Mouse (Mus musculus) thymus, postnatal 25 days (tissue): ENCODE results near the gene Tmem30b.

Experiments
- DNase-seq: peaks from one replicate; pipeline ENCODE4 v3.0.0; 2022

Tmem30b gene

DNA sequence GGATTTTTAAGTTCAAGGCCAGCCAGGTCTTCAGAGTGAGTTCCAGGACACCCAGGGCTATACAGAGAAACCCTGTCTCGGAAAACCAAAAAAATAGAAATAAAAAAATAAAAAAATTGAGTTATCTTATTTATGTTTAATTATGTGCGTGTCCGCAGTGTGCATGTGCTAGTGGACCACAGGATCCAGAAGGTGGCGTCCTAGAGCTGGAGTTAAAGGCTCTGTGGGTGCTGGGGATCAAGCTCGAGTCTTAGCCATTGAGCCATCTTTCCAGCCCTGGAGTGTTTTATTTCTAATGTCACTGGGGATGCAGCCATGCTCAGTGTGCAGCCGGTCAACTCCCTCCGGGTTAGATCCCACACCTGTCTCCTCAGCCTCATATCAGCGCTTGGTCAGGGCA is 29.7 kb downstream of the Tmem30b start:
- no peak for DNase-seq

DNA sequence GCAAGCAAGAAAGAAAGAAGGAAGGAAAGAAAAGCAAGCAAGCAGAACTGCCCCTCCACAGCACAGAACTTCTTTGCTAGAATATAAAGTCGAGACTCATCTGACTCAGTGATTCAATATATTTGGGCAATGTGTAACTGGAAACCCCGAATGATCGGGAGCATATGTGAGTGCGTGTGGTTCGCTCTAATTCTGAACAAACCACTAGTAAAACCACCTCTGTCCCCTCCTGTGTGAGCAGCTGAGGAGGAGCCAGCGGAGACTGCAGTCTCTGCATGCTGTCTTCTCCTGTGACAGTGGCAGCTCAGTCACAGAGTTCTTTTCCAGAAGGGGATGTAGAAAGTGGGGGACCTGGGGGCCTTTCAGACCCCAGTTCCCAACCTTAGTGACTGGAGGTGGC is 31.5 kb downstream of the Tmem30b start:
- no peak for DNase-seq

DNA sequence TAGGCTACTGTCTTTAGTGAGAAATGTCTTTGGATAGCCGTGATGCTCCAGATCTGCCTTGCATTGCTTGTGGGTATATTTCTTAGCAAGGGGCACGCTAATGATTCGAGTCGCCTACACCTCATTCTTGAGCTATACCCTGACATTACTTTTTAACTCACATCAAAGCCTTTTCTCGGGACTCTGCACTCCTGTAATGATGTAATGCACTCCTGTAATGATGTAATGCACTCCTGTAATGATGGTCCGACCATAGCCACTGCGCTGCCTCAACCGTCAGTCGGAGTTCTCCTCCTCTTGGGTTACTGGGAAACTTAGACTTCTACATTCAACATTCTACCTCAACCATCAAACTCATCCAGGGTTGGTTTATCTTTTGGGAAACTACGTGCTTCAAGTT is 32.2 kb downstream of the Tmem30b start:
- no peak for DNase-seq

DNA sequence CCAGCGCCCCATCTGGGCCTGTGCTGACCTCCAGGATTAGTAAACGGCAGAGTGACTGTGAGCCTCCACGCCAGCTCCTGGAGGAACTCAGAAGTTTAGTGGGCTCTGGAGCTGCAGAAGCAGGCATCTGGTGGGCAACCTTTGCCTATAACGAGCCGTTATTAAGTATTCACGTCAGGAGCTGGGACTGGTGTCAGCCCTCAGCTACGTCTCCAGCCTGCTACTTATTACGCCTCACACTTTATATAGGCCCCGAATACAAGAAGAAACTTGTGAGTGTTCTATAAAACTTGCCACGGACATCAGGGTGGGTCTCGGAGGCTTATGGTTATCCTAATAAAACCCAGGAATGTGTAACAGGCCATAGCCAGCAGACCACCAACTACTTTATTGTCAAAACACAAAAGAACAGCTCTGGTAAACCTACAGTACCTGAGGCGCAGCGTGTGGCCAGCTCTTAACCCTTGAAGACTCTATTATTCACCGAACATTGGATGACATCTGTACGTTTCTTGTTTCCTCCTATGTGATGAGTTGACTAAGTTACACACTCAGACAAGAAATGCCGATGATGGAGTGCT is 34.6 kb downstream of the Tmem30b start:
- no peak for DNase-seq

DNA sequence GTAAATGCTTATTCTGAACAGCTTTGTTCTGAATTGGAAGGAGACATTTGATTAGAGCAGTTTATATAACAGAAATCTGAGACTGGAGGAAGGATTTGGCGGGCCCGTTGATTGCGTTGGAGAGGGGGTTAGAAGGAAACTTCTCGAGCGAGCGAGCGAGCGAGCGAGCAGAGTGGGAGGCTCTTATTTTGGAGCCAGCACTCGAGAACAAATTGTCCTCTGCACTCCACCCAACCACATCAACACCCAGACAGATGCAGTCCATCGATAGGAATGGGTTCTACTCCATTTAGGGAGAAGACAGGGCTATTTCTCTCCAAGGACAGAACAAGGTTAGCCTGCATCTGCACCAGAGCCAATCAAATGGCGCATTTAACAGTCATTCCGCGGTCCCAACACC is 39.1 kb downstream of the Tmem30b start:
- DNase-seq = no peak

DNA sequence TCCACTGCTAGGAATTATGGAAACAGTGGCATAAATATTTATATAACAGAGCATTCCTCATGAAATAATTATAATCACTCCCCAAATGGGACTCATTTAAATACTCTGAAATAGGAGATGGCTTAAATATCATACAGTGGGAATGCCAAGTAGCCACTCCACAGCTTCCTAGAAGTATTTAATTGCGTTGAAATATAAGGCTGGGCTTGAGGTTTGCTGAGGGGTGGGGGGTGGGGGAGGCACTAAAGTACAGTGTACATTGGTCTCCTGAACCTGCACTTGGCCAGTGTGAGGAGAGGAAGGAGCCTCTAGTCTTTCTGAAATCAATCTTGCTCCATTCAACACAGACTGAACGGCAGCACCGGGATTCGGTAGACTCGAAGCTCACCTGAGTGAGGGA is 39.5 kb downstream of the Tmem30b start:
- no peak for DNase-seq

DNA sequence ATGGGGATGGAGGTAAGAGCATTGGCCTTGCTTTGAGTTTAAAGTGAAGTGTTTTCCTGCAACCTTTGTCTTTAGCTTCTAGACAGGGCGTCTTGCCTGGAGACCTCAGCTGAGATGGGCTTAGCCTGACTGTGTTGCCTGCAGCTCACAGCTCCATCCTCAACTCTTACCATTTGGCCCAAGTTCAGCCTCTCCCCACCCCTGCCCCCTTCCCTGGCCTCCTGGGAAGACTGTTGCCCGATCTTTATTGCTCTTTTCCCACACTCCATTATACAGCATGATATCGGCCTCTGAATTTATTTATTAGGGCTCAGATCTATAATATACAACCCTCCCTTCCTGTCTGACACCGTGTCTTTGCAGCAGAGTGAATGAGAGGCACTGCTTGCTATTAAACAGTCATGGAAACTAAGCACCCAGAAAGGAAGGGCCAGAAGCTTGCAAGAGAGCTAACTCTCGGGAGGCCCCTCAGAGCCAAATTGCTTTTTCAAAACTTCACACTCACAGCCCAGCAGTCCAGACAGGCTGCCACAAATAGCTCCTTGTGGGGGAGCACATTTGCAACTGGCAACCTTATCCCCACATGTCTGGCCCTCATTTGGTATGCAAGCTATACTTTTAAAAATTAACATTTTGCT is 45.4 kb downstream of the Tmem30b start:
- no peak for DNase-seq

DNA sequence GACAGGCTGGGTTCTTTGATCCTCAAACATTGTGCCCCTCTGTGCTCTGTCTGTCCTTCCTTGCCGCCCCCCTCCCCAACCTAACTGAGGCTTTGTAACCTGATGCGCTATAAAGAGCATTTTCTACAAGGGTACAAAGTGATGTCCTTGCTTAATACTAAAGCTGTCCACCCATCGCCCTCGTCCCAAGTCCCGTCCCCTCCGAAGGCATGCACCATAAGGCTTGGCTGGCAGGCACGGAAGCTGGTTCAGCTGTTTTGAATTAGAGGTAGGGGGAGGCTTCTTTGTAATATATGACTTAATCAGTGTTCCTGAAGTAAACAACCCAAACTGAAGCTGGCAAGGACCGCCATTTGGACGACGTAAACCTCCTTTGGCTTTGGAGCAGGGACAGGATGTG is 51.0 kb downstream of the Tmem30b start:
- DNase-seq = no peak

DNA sequence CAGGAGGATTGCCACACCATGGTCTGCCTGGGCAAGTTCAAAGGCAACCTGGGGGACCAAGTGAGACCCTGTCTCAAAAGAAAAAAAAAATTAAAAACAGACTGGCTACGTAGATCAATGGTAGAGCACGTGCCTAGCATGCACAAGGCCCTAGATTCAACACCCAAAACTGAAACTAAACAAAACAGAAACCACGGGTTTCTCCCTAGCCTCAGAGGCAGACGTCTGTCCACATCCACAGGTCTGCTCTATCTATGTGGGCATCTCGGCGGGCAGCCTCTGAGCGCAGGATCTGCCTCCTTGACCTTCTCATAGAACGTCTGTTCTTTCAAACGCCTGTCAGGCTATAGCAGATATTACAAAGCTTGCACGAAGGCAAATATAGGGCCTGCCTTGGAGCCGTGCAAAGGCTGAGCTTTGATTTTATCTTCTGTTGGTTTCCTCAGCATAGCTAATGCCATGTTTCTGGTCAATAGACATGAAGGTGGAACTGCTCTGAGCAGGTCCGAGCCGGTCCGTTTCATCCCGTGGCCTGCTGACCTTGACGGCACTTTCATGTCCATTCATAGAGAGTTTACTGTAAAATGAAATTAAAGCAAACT is 52.2 kb downstream of the Tmem30b start:
- DNase-seq = no peak
